Mouse (Mus musculus) liver, adult (tissue): Measurements from ENCODE around the gene Trrap.

Experiments used
- GATA4 ChIP-seq: IDR thresholded peaks from 2 replicates; pipeline ENCODE4 v1.6.1; 2014; ENCODE audit warnings: mild to moderate bottlenecking, low read length; ENCODE audit not compliant: insufficient replicate concordance

Trrap gene

GRCm38 (mm10) chr5:144875227-144875626 is 107.7 kb downstream of the Trrap start:
- no peak for TF ChIP-seq GATA4

GRCm38 (mm10) chr5:144875892-144876291 is 108.4 kb downstream of the Trrap start:
- TF ChIP-seq GATA4 = peak; percentile 15; the same call in 1 of the 2 replicates

- no peak for TF ChIP-seq GATA4
Observed at GRCm38 (mm10) chr5:144877021-144877420, 109.5 kb downstream of the Trrap start.

GRCm38 (mm10) chr5:144881670-144882399 is 114.3 kb downstream of the Trrap start:
- TF ChIP-seq GATA4 = no peak

- TF ChIP-seq GATA4 = no peak
Observed at GRCm38 (mm10) chr5:144884629-144885217, 117.2 kb downstream of the Trrap start.

GRCm38 (mm10) chr5:144885968-144886650 is 118.6 kb downstream of the Trrap start:
- no peak for TF ChIP-seq GATA4

- no peak for TF ChIP-seq GATA4
Observed at GRCm38 (mm10) chr5:144891276-144891675, 123.7 kb downstream of the Trrap start.

GRCm38 (mm10) chr5:144897881-144898280 is 130.3 kb downstream of the Trrap start:
- TF ChIP-seq GATA4 = no peak

- peak; percentile 81; the same call in 1 of the 2 replicates for TF ChIP-seq GATA4
Observed at GRCm38 (mm10) chr5:144898448-144899052, 131.0 kb downstream of the Trrap start.

GRCm38 (mm10) chr5:144901035-144901434 is 133.5 kb downstream of the Trrap start:
- no peak for TF ChIP-seq GATA4

- no peak for TF ChIP-seq GATA4
Observed at GRCm38 (mm10) chr5:144901791-144902190, 134.3 kb downstream of the Trrap start.

- no peak for TF ChIP-seq GATA4
Observed at GRCm38 (mm10) chr5:144904356-144905134, 137.0 kb downstream of the Trrap start.

GRCm38 (mm10) chr5:144907591-144907990 is 140.1 kb downstream of the Trrap start:
- no peak for TF ChIP-seq GATA4
